Mouse (Mus musculus): ENCODE data around the gene Anxa3. TPM values are rescaled to one million over a fixed set of nuclear protein-coding genes. Genes with fewer than 3 reads are reported as not detected.

Gene Anxa3
- polyA plus RNA-seq, 1 experiment from 2014 or later = 64.9 TPM

DNA sequence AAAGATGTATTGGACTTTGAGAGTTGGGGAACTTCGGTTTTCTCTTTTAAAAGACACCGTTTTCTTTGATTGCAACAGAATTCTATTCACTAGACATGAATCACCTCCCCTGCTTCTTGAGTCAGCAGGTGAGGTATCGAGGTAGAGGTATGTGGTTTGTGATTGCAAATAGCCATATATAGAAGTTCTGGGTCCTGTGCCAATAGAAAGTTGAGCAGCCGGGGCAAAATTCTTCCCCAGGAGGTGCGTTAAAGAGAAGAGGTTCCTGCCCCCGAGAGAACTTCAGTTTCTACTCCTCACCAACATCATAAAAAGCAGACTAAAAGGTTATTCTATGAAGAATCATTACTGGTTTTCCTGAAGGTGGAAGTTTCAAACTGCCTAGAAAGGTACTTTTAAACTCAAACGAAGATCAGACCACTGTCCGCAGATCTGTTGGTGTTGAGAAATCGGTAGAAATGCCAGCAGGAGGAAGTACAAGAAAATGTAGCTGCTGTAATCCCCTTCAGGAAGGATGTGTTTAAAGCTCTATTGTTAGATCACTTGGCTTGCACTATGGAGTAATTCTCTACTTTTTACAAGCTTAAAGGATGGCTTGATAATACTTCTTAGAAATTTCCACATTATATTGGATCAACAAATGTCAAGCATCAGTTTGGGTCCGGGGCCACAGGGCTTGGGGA, 955 bp downstream of the Anxa3 start:
- H3K9me3 ChIP-seq (ENCODE audit: control insufficient read depth, low read length) = no peaks in the 10 kb centered on the region
- H3K4me3 ChIP-seq (ENCODE audit: low read length) = peak overlapping the region; percentile 46
- H3K4me2 ChIP-seq (replicated peaks; ENCODE audit: low read depth, low read length) = peak overlapping the region; percentile 81
- no peak overlapping the region for H3K27ac ChIP-seq (ENCODE audit: low read depth, low read length)
- no peaks in the 10 kb centered on the region for H3K27me3 ChIP-seq (ENCODE audit: control insufficient read depth, insufficient read depth, low read length)
- H3K4me1 ChIP-seq (ENCODE audit: control insufficient read depth, insufficient read depth, low read length) = 0 out of 2 replicates have a peak, but pooled peaks cover 15% of the 10 kb centered on the region
- H3K36me3 ChIP-seq (ENCODE audit: control insufficient read depth, insufficient read depth, low read length) = no peaks in the 10 kb centered on the region
- H3K9ac ChIP-seq (ENCODE audit: low read depth, low read length) = peak overlapping the region; percentile 58
- 38% methylated on average over 10 of the region's 10 CpGs for WGBS
- ATAC-seq (ENCODE audit: low FRiP score, low TSS enrichment) = no peak

DNA sequence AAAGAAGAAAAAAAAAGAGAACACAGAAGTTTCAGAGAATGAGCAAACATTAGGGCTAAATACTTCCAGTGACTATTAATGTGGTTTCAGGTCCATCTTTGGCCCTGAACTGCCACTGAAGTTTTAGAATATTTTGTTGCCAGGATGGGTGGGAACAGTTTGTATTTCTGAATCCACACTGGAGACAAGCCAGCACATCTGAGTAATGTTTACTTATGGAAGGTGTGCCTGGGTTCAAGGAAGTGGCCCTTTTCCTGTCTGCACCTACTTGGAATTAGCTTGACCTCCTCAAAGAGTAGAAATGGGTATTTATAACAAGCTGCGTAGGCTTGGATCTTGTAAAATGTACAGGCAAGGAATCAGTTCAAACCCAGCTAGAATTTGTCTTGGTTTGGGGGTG, 2.6 kb downstream of the Anxa3 start:
- no peaks in the 10 kb centered on the region for H3K36me3 ChIP-seq (ENCODE audit: control insufficient read depth, insufficient read depth, low read length)
- no peak for ATAC-seq (ENCODE audit: low FRiP score, low TSS enrichment)
- 0 out of 2 replicates have a peak, but pooled peaks cover 15% of the 10 kb centered on the region for H3K4me1 ChIP-seq (ENCODE audit: control insufficient read depth, insufficient read depth, low read length)
- H3K27ac ChIP-seq (ENCODE audit: low read depth, low read length) = no peak overlapping the region
- no peak overlapping the region for H3K9ac ChIP-seq (ENCODE audit: low read depth, low read length)
- no peak overlapping the region for H3K4me3 ChIP-seq (ENCODE audit: low read length)
- no peaks in the 10 kb centered on the region for H3K9me3 ChIP-seq (ENCODE audit: control insufficient read depth, low read length)
- H3K4me2 ChIP-seq (replicated peaks; ENCODE audit: low read depth, low read length) = no peak overlapping the region
- WGBS = 90% methylated on average over 1 of the region's 1 CpGs
- no peaks in the 10 kb centered on the region for H3K27me3 ChIP-seq (ENCODE audit: control insufficient read depth, insufficient read depth, low read length)

DNA sequence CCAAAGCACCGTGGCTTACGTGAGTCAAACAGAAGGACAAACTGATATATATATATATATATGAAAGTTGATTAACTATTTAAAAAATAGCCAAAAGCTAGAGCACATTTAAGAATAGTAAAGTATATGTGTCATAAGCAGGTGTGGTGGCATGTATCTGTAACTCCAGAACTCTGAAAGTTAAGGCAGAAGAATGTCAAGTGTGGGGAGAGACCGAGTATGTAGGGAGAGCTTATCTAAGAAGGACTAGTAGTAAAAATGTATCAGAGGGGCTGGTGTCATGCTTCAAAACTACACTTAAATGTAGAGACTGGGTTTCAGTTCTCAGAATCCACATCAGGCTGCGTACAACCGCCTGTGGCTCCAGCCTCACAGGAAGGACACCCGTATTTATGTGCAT, 4.3 kb downstream of the Anxa3 start:
- H3K9me3 ChIP-seq (ENCODE audit: control insufficient read depth, low read length) = no peaks in the 10 kb centered on the region
- no peak overlapping the region for H3K27ac ChIP-seq (ENCODE audit: low read depth, low read length)
- no peak overlapping the region for H3K4me3 ChIP-seq (ENCODE audit: low read length)
- ATAC-seq (ENCODE audit: low FRiP score, low TSS enrichment) = no peak
- H3K9ac ChIP-seq (ENCODE audit: low read depth, low read length) = no peak overlapping the region
- WGBS = 91% methylated on average over 6 of the region's 6 CpGs
- no peaks in the 10 kb centered on the region for H3K27me3 ChIP-seq (ENCODE audit: control insufficient read depth, insufficient read depth, low read length)
- no peaks in the 10 kb centered on the region for H3K36me3 ChIP-seq (ENCODE audit: control insufficient read depth, insufficient read depth, low read length)
- H3K4me1 ChIP-seq (ENCODE audit: control insufficient read depth, insufficient read depth, low read length) = peaks cover 22% of the 10 kb centered on the region; the same call in 1 of the 2 replicates
- no peak overlapping the region for H3K4me2 ChIP-seq (replicated peaks; ENCODE audit: low read depth, low read length)

DNA sequence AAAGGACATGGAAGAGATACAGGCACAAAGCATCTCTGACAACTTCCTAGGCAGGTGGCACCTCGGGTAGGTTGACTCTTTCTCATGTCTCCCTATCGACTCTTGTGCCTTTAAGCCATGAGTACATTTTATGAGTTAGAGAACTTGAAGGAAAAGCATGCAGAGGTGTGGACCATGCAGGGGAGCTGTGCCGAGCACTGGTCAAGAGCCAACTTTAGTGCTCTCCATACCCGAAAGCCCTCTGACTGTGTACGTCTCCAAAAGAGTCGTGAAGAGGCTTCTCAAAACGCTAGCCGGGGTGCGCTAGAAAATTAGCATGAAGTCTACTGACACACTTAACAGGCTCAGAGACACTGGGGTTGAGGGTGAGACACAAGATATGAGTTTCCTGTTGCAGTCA, 6.0 kb downstream of the Anxa3 start:
- H3K4me2 ChIP-seq (replicated peaks; ENCODE audit: low read depth, low read length) = no peak overlapping the region
- no peak overlapping the region for H3K9ac ChIP-seq (ENCODE audit: low read depth, low read length)
- H3K4me1 ChIP-seq (ENCODE audit: control insufficient read depth, insufficient read depth, low read length) = peaks cover 24% of the 10 kb centered on the region
- H3K27ac ChIP-seq (ENCODE audit: low read depth, low read length) = no peak overlapping the region
- WGBS = 90% methylated on average over 9 of the region's 9 CpGs
- ATAC-seq (ENCODE audit: low FRiP score, low TSS enrichment) = no peak
- H3K9me3 ChIP-seq (ENCODE audit: control insufficient read depth, low read length) = no peaks in the 10 kb centered on the region
- H3K27me3 ChIP-seq (ENCODE audit: control insufficient read depth, insufficient read depth, low read length) = no peaks in the 10 kb centered on the region
- no peak overlapping the region for H3K4me3 ChIP-seq (ENCODE audit: low read length)
- no peaks in the 10 kb centered on the region for H3K36me3 ChIP-seq (ENCODE audit: control insufficient read depth, insufficient read depth, low read length)

DNA sequence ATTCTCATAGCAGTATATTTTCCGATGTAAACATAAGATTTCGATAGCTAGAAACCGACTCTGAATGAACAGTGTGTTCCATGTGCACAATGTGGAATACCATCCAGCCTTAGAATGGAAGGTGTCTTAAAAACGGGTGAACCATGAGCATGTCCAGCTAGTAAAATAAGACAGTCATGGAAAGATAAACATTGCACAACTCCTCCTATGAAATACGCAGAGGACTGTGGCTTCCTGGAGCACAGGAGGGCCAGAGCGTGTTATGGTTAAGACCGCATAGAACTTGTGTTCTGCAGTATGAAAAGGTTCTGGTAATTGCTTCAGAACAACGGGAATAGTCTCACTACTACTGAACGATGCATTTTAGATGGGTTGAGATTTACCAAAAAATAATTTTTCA, 6.8 kb downstream of the Anxa3 start:
- ATAC-seq (ENCODE audit: low FRiP score, low TSS enrichment) = no peak
- Histone ChIP-seq H3K36me3 (ENCODE audit: control insufficient read depth, insufficient read depth, low read length) (no peaks in the 10 kb centered on the region), H3K9me3 (ENCODE audit: control insufficient read depth, low read length) (no peaks in the 10 kb centered on the region), H3K27ac (ENCODE audit: low read depth, low read length) (no peak overlapping the region), H3K27me3 (ENCODE audit: control insufficient read depth, insufficient read depth, low read length) (no peaks in the 10 kb centered on the region), H3K4me2 (replicated peaks; ENCODE audit: low read depth, low read length) (no peak overlapping the region), H3K4me1 (ENCODE audit: control insufficient read depth, insufficient read depth, low read length) (peaks cover 20% of the 10 kb centered on the region), H3K9ac (ENCODE audit: low read depth, low read length) (no peak overlapping the region), H3K4me3 (ENCODE audit: low read length) (no peak overlapping the region)
- 86% methylated on average over 9 of the region's 9 CpGs for WGBS

DNA sequence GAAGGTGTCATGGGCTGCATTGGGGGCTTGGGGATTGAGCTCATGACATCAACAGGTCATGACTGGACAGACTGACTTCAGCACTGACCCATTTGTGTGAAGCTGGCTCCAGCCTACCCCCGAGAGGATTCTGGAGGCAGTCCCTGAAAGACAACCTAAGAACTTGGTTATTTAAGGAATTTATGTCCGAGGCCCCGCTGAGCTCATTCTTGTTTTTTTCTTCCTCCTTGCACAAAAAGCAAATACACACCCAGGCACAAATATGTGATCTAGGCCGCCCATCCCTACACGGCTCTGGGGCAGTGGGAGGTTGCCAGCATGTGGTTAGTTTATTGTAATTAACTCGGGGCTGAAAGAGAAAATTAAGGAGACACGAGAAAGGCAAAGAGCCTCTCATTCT, 9.0 kb downstream of the Anxa3 start:
- WGBS = 31% methylated on average over 7 of the region's 7 CpGs
- Histone ChIP-seq H3K9ac (ENCODE audit: low read depth, low read length) (no peak overlapping the region), H3K27ac (ENCODE audit: low read depth, low read length) (peak overlapping the region; percentile 13; the same call in 1 of the 2 replicates), H3K4me1 (ENCODE audit: control insufficient read depth, insufficient read depth, low read length) (peaks cover 20% of the 10 kb centered on the region), H3K4me2 (replicated peaks; ENCODE audit: low read depth, low read length) (no peak overlapping the region), H3K27me3 (ENCODE audit: control insufficient read depth, insufficient read depth, low read length) (no peaks in the 10 kb centered on the region), H3K4me3 (ENCODE audit: low read length) (no peak overlapping the region), H3K36me3 (ENCODE audit: control insufficient read depth, insufficient read depth, low read length) (no peaks in the 10 kb centered on the region), H3K9me3 (ENCODE audit: control insufficient read depth, low read length) (no peaks in the 10 kb centered on the region)
- no peak for ATAC-seq (ENCODE audit: low FRiP score, low TSS enrichment)

DNA sequence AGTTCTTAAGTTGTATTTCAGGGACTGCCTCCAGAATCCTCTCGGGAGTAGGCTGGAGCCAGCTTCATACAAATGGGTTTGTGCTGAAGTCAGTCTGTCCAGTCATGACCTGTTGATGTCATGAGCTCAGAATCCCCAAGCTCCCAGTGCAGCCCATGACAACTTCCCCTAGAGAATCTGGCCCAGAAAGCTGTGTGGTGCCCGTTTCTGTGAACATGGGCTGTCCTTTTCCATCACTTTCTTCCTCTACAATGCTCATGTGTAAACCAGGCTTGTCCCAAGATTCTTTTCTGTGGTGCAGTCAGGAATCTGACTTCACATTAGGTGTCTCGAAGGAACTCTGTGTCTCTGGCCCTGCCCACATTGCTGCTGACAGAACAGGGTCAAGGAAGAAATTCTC, 10.0 kb downstream of the Anxa3 start:
- H3K27me3 ChIP-seq (ENCODE audit: control insufficient read depth, insufficient read depth, low read length) = no peaks in the 10 kb centered on the region
- no peak for ATAC-seq (ENCODE audit: low FRiP score, low TSS enrichment)
- H3K4me2 ChIP-seq (replicated peaks; ENCODE audit: low read depth, low read length) = no peak overlapping the region
- no peak overlapping the region for H3K27ac ChIP-seq (ENCODE audit: low read depth, low read length)
- no peaks in the 10 kb centered on the region for H3K9me3 ChIP-seq (ENCODE audit: control insufficient read depth, low read length)
- no peaks in the 10 kb centered on the region for H3K36me3 ChIP-seq (ENCODE audit: control insufficient read depth, insufficient read depth, low read length)
- H3K4me3 ChIP-seq (ENCODE audit: low read length) = no peak overlapping the region
- H3K4me1 ChIP-seq (ENCODE audit: control insufficient read depth, insufficient read depth, low read length) = peaks cover 20% of the 10 kb centered on the region
- H3K9ac ChIP-seq (ENCODE audit: low read depth, low read length) = no peak overlapping the region
- WGBS = 38% methylated on average over 3 of the region's 3 CpGs

DNA sequence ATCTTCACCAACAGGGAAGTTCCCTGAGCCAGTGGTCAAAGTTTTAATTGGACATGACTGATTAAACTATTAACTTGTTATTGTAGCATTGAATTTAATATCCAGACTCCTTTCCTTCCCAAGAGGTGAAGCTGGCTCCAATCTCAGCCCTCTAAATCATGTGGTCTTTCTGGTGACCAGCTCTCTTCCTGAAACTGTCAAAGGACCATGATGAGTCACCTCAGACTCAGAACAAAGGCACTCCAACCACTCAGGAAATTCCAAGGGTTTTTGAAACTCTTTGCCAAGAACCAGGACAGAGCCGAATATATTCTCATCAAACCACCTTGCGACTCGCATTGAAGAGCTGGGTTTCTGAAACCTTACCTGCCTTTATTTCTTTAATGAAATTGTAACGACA, 11.2 kb downstream of the Anxa3 start:
- H3K9ac ChIP-seq (ENCODE audit: low read depth, low read length) = no peak overlapping the region
- 51% methylated on average over 4 of the region's 4 CpGs for WGBS
- peaks cover 20% of the 10 kb centered on the region for H3K4me1 ChIP-seq (ENCODE audit: control insufficient read depth, insufficient read depth, low read length)
- ATAC-seq (ENCODE audit: low FRiP score, low TSS enrichment) = 0 out of 2 replicates have a peak, but pooled peaks have one; percentile 18
- no peaks in the 10 kb centered on the region for H3K36me3 ChIP-seq (ENCODE audit: control insufficient read depth, insufficient read depth, low read length)
- H3K4me2 ChIP-seq (replicated peaks; ENCODE audit: low read depth, low read length) = no peak overlapping the region
- no peak overlapping the region for H3K27ac ChIP-seq (ENCODE audit: low read depth, low read length)
- H3K4me3 ChIP-seq (ENCODE audit: low read length) = no peak overlapping the region
- no peaks in the 10 kb centered on the region for H3K27me3 ChIP-seq (ENCODE audit: control insufficient read depth, insufficient read depth, low read length)
- H3K9me3 ChIP-seq (ENCODE audit: control insufficient read depth, low read length) = no peaks in the 10 kb centered on the region

DNA sequence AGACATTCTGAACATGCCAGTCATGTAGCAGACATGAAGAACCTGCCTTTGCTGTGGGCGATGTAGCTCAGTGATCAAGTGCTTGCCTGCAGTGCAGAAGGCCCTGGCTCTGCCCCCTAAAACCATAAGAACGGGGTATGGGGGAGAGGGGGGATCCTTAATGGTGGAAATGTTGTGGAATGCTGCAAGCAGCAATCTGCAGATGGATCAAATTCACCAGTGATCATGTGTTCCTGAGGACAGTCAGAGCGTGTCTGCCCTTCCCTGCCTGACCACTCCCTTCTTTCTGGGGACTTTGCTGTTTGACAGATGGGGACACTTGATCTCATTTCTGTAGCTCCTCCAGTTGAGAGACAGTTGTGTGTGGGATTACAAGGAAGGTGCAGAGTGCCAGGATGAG, 11.7 kb downstream of the Anxa3 start:
- Histone ChIP-seq H3K4me1 (ENCODE audit: control insufficient read depth, insufficient read depth, low read length) (peaks cover 20% of the 10 kb centered on the region), H3K27me3 (ENCODE audit: control insufficient read depth, insufficient read depth, low read length) (no peaks in the 10 kb centered on the region), H3K27ac (ENCODE audit: low read depth, low read length) (no peak overlapping the region), H3K9ac (ENCODE audit: low read depth, low read length) (no peak overlapping the region), H3K9me3 (ENCODE audit: control insufficient read depth, low read length) (no peaks in the 10 kb centered on the region), H3K36me3 (ENCODE audit: control insufficient read depth, insufficient read depth, low read length) (no peaks in the 10 kb centered on the region), H3K4me2 (replicated peaks; ENCODE audit: low read depth, low read length) (no peak overlapping the region), H3K4me3 (ENCODE audit: low read length) (no peak overlapping the region)
- WGBS = 52% methylated on average over 3 of the region's 3 CpGs
- peak; percentile 51; the same call in 1 of the 2 replicates for ATAC-seq (ENCODE audit: low FRiP score, low TSS enrichment)

Data from kidney, embryonic 14.5 days (tissue).